Mouse (Mus musculus): Measurements from ENCODE around the gene C130026I21Rik. TPM values are rescaled to one million over a fixed set of nuclear protein-coding genes. Genes with fewer than 3 reads are reported as not detected.
"Not testable (repeated sequence)": the region's sequence is repeated elsewhere in the genome, so short reads cannot be mapped to it uniquely, and the experiment has no call there.

C130026I21Rik gene
- polyA plus RNA-seq, 1 experiment from 2014 or later: not detected

- H3K27ac ChIP-seq (replicated peaks; ENCODE audit: low read depth, low read length); H3K27me3 ChIP-seq (ENCODE audit: control insufficient read depth, insufficient read depth, low read length); H3K4me3 ChIP-seq (ENCODE audit: low read depth, low read length); DNase-seq (ENCODE audit: low spot score); H3K36me3 ChIP-seq (ENCODE audit: control insufficient read depth, insufficient read depth, low read length); H3K9me3 ChIP-seq (ENCODE audit: control insufficient read depth, low read length); ATAC-seq (ENCODE audit: insufficient number of reproducible peaks, low FRiP score, low TSS enrichment, low read depth); H3K4me1 ChIP-seq (ENCODE audit: control insufficient read depth, insufficient read depth, low read length); H3K4me2 ChIP-seq (ENCODE audit: low read depth, severe bottlenecking); H3K9ac ChIP-seq (ENCODE audit: low read length): not testable (repeated sequence)
- 85% methylated on average over 4 of the region's 4 CpGs for WGBS
These were observed 168.6 kb downstream of the C130026I21Rik start for GRCm38 (mm10) chr1:85101754-85102153.

GRCm38 (mm10) chr1:85099864-85100263 lies 170.5 kb downstream of the C130026I21Rik start, which contains the start of gene Gm10553:
Gm10553 (plus strand) TSS chr1:85100164.
- not testable (repeated sequence) for H3K4me3 ChIP-seq (ENCODE audit: low read depth, low read length)
- WGBS: 78% methylated on average over 1 of the region's 1 CpGs

GRCm38 (mm10) chr1:85099081-85099480 lies 171.3 kb downstream of the C130026I21Rik start:
- not testable (repeated sequence) for H3K4me1 ChIP-seq (ENCODE audit: control insufficient read depth, insufficient read depth, low read length); H3K36me3 ChIP-seq (ENCODE audit: control insufficient read depth, insufficient read depth, low read length); ATAC-seq (ENCODE audit: insufficient number of reproducible peaks, low FRiP score, low TSS enrichment, low read depth); H3K27me3 ChIP-seq (ENCODE audit: control insufficient read depth, insufficient read depth, low read length); H3K9me3 ChIP-seq (ENCODE audit: control insufficient read depth, low read length); H3K27ac ChIP-seq (replicated peaks; ENCODE audit: low read depth, low read length); H3K4me3 ChIP-seq (ENCODE audit: low read depth, low read length); H3K9ac ChIP-seq (ENCODE audit: low read length); H3K4me2 ChIP-seq (ENCODE audit: low read depth, severe bottlenecking); DNase-seq (ENCODE audit: low spot score)
- 83% methylated on average over 5 of the region's 7 CpGs for WGBS

More at GRCm38 (mm10) chr1:85099864-85100263, 170.5 kb downstream of the C130026I21Rik start, which contains the start of gene Gm10553:
- H3K27me3 ChIP-seq (ENCODE audit: control insufficient read depth, insufficient read depth, low read length); H3K4me1 ChIP-seq (ENCODE audit: control insufficient read depth, insufficient read depth, low read length); DNase-seq (ENCODE audit: low spot score); H3K9ac ChIP-seq (ENCODE audit: low read length); H3K36me3 ChIP-seq (ENCODE audit: control insufficient read depth, insufficient read depth, low read length); H3K27ac ChIP-seq (replicated peaks; ENCODE audit: low read depth, low read length); ATAC-seq (ENCODE audit: insufficient number of reproducible peaks, low FRiP score, low TSS enrichment, low read depth); H3K9me3 ChIP-seq (ENCODE audit: control insufficient read depth, low read length); H3K4me2 ChIP-seq (ENCODE audit: low read depth, severe bottlenecking): not testable (repeated sequence)

- ATAC-seq (ENCODE audit: insufficient number of reproducible peaks, low FRiP score, low TSS enrichment, low read depth); H3K36me3 ChIP-seq (ENCODE audit: control insufficient read depth, insufficient read depth, low read length); H3K4me1 ChIP-seq (ENCODE audit: control insufficient read depth, insufficient read depth, low read length); DNase-seq (ENCODE audit: low spot score); H3K27me3 ChIP-seq (ENCODE audit: control insufficient read depth, insufficient read depth, low read length); H3K4me2 ChIP-seq (ENCODE audit: low read depth, severe bottlenecking); H3K4me3 ChIP-seq (ENCODE audit: low read depth, low read length); H3K9ac ChIP-seq (ENCODE audit: low read length); H3K27ac ChIP-seq (replicated peaks; ENCODE audit: low read depth, low read length); H3K9me3 ChIP-seq (ENCODE audit: control insufficient read depth, low read length): not testable (repeated sequence)
- 83% methylated on average over 6 of the region's 7 CpGs for WGBS
These were observed 177.3 kb downstream of the C130026I21Rik start for GRCm38 (mm10) chr1:85093011-85093572.

GRCm38 (mm10) chr1:85092169-85092568 lies 178.2 kb downstream of the C130026I21Rik start:
- H3K4me2 ChIP-seq (ENCODE audit: low read depth, severe bottlenecking); ATAC-seq (ENCODE audit: insufficient number of reproducible peaks, low FRiP score, low TSS enrichment, low read depth); H3K9ac ChIP-seq (ENCODE audit: low read length); H3K9me3 ChIP-seq (ENCODE audit: control insufficient read depth, low read length); H3K36me3 ChIP-seq (ENCODE audit: control insufficient read depth, insufficient read depth, low read length); H3K27ac ChIP-seq (replicated peaks; ENCODE audit: low read depth, low read length); DNase-seq (ENCODE audit: low spot score); H3K4me1 ChIP-seq (ENCODE audit: control insufficient read depth, insufficient read depth, low read length); H3K27me3 ChIP-seq (ENCODE audit: control insufficient read depth, insufficient read depth, low read length); H3K4me3 ChIP-seq (ENCODE audit: low read depth, low read length): not testable (repeated sequence)
- 60% methylated on average over 1 of the region's 3 CpGs for WGBS

GRCm38 (mm10) chr1:85086211-85086610 lies 184.2 kb downstream of the C130026I21Rik start:
- not testable (repeated sequence) for H3K27ac ChIP-seq (replicated peaks; ENCODE audit: low read depth, low read length); H3K9me3 ChIP-seq (ENCODE audit: control insufficient read depth, low read length); DNase-seq (ENCODE audit: low spot score); H3K4me1 ChIP-seq (ENCODE audit: control insufficient read depth, insufficient read depth, low read length); H3K4me2 ChIP-seq (ENCODE audit: low read depth, severe bottlenecking); H3K27me3 ChIP-seq (ENCODE audit: control insufficient read depth, insufficient read depth, low read length); H3K36me3 ChIP-seq (ENCODE audit: control insufficient read depth, insufficient read depth, low read length); H3K9ac ChIP-seq (ENCODE audit: low read length); ATAC-seq (ENCODE audit: insufficient number of reproducible peaks, low FRiP score, low TSS enrichment, low read depth); H3K4me3 ChIP-seq (ENCODE audit: low read depth, low read length)
- WGBS: 75% methylated on average over 1 of the region's 1 CpGs

- ATAC-seq (ENCODE audit: insufficient number of reproducible peaks, low FRiP score, low TSS enrichment, low read depth); H3K27ac ChIP-seq (replicated peaks; ENCODE audit: low read depth, low read length); H3K36me3 ChIP-seq (ENCODE audit: control insufficient read depth, insufficient read depth, low read length); H3K4me3 ChIP-seq (ENCODE audit: low read depth, low read length); H3K4me1 ChIP-seq (ENCODE audit: control insufficient read depth, insufficient read depth, low read length); H3K4me2 ChIP-seq (ENCODE audit: low read depth, severe bottlenecking); H3K27me3 ChIP-seq (ENCODE audit: control insufficient read depth, insufficient read depth, low read length); H3K9me3 ChIP-seq (ENCODE audit: control insufficient read depth, low read length); DNase-seq (ENCODE audit: low spot score); H3K9ac ChIP-seq (ENCODE audit: low read length): not testable (repeated sequence)
- WGBS: 50% methylated on average over 3 of the region's 3 CpGs
These were observed 185.6 kb downstream of the C130026I21Rik start for GRCm38 (mm10) chr1:85084803-85085202.

GRCm38 (mm10) chr1:85073099-85073498 lies 197.3 kb downstream of the C130026I21Rik start:
- not testable (repeated sequence) for H3K4me3 ChIP-seq (ENCODE audit: low read depth, low read length); H3K9me3 ChIP-seq (ENCODE audit: control insufficient read depth, low read length); H3K4me1 ChIP-seq (ENCODE audit: control insufficient read depth, insufficient read depth, low read length); ATAC-seq (ENCODE audit: insufficient number of reproducible peaks, low FRiP score, low TSS enrichment, low read depth); H3K9ac ChIP-seq (ENCODE audit: low read length); H3K27ac ChIP-seq (replicated peaks; ENCODE audit: low read depth, low read length); DNase-seq (ENCODE audit: low spot score); H3K27me3 ChIP-seq (ENCODE audit: control insufficient read depth, insufficient read depth, low read length); H3K4me2 ChIP-seq (ENCODE audit: low read depth, severe bottlenecking); H3K36me3 ChIP-seq (ENCODE audit: control insufficient read depth, insufficient read depth, low read length)
- WGBS: 70% methylated on average over 3 of the region's 3 CpGs

- H3K4me1 ChIP-seq (ENCODE audit: control insufficient read depth, insufficient read depth, low read length); H3K27ac ChIP-seq (replicated peaks; ENCODE audit: low read depth, low read length); H3K27me3 ChIP-seq (ENCODE audit: control insufficient read depth, insufficient read depth, low read length); H3K36me3 ChIP-seq (ENCODE audit: control insufficient read depth, insufficient read depth, low read length); H3K9ac ChIP-seq (ENCODE audit: low read length); ATAC-seq (ENCODE audit: insufficient number of reproducible peaks, low FRiP score, low TSS enrichment, low read depth); H3K4me3 ChIP-seq (ENCODE audit: low read depth, low read length); H3K4me2 ChIP-seq (ENCODE audit: low read depth, severe bottlenecking); DNase-seq (ENCODE audit: low spot score); H3K9me3 ChIP-seq (ENCODE audit: control insufficient read depth, low read length): not testable (repeated sequence)
- WGBS: 60% methylated on average over 3 of the region's 3 CpGs
These were observed 198.7 kb downstream of the C130026I21Rik start for GRCm38 (mm10) chr1:85071690-85072089.

All from limb, embryonic 11.5 days (tissue).